Mouse (Mus musculus) heart, postnatal 0 days (tissue): ENCODE data around the gene Pi4k2a. TPM values are rescaled to one million over a fixed set of nuclear protein-coding genes. Genes with fewer than 3 reads are reported as not detected.

Experiments used
- ATAC-seq: fragments of 200-750 bp; cut with Nextera tagmentation; 2 replicates; pipeline ENCODE4 v1.8.0; 2017; ENCODE audit warnings: low read depth, moderate number of reproducible peaks, moderate library complexity; ENCODE audit not compliant: insufficient read depth
- DNase-seq: peaks from one replicate; pipeline ENCODE4 v3.0.0-alpha.2; 2016; ENCODE audit warnings: low spot score
- H3K27ac ChIP-seq: fragments of 300-500 bp; sonication (generic); 2 replicates; pipeline ENCODE4 v1.5.1; 2014; ENCODE audit warnings: low read depth, mild to moderate bottlenecking
- H3K27me3 ChIP-seq: fragments of 300-500 bp; sonication (generic); 2 replicates; pipeline ENCODE4 v1.6.1; 2014; ENCODE audit warnings: low read length, mixed read lengths; ENCODE audit not compliant: control insufficient read depth, insufficient read depth
- H3K36me3 ChIP-seq: fragments of 300-500 bp; sonication (generic); replicated peaks from 2 replicates; pipeline ENCODE4 v1.6.1; 2014; ENCODE audit warnings: low read length, mixed read lengths; ENCODE audit not compliant: control insufficient read depth, insufficient read depth
- H3K4me1 ChIP-seq: fragments of 300-500 bp; sonication (generic); 2 replicates; pipeline ENCODE4 v1.6.1; 2014; ENCODE audit warnings: antibody characterized with exemption; ENCODE audit not compliant: control insufficient read depth, insufficient read depth
- H3K4me2 ChIP-seq: fragments of 300-500 bp; sonication (generic); 2 replicates; pipeline ENCODE4 v1.6.1; 2014; ENCODE audit warnings: low read depth, mild to moderate bottlenecking, low read length, moderate library complexity
- H3K4me3 ChIP-seq: fragments of 300-500 bp; sonication (generic); 2 replicates; pipeline ENCODE4 v1.5.1; 2014; ENCODE audit warnings: low read depth, low read length
- H3K9ac ChIP-seq: fragments of 300-500 bp; sonication (generic); replicated peaks from 2 replicates; pipeline ENCODE4 v1.6.1; 2014; ENCODE audit warnings: low read depth, low read length, mixed read lengths
- H3K9me3 ChIP-seq: fragments of 300-500 bp; sonication (generic); replicated peaks from 2 replicates; pipeline ENCODE4 v1.6.1; 2016; ENCODE audit warnings: low read length; ENCODE audit not compliant: control insufficient read depth
- CTCF ChIP-seq: IDR thresholded peaks from 2 replicates; pipeline ENCODE4 v1.5.1; 2016; ENCODE audit warnings: antibody characterized with exemption, control low read depth, low read depth
- EP300 ChIP-seq: IDR thresholded peaks from 2 replicates; pipeline ENCODE4 v1.6.1; 2016; ENCODE audit warnings: antibody characterized with exemption, low read depth
- WGBS: fragments of 180-500 bp; shearing (Covaris S2); extraction: QIAGEN DNeasy Blood & Tissue Kit; methylation state at CpG from one replicate; pipeline ENCODE4 v1.1.7; 2014; 5-methylcytosine and 5-hydroxymethylcytosine counted together
- polyA plus RNA-seq: library from polyadenylated mRNA; unstranded; fragments of >200 nt; fragmentation: Nextera tagmentation; extraction: Ambion mirVana; gene quantifications from 2 replicates; pipeline ENCODE4 v1.2.1, GENCODE M21; 2015
- total RNA-seq: library from RNA; depleted of rRNA; stranded (reverse); fragments of >200 nt; gene quantifications from 2 replicates; pipeline ENCODE4 v1.2.3, GENCODE M21; 2014; ENCODE audit warnings: low replicate concordance

The Pi4k2a gene
- total and polyA plus RNA-seq, 2 experiments from 2014 or later, result 6.7 to 13.4 TPM

DNA sequence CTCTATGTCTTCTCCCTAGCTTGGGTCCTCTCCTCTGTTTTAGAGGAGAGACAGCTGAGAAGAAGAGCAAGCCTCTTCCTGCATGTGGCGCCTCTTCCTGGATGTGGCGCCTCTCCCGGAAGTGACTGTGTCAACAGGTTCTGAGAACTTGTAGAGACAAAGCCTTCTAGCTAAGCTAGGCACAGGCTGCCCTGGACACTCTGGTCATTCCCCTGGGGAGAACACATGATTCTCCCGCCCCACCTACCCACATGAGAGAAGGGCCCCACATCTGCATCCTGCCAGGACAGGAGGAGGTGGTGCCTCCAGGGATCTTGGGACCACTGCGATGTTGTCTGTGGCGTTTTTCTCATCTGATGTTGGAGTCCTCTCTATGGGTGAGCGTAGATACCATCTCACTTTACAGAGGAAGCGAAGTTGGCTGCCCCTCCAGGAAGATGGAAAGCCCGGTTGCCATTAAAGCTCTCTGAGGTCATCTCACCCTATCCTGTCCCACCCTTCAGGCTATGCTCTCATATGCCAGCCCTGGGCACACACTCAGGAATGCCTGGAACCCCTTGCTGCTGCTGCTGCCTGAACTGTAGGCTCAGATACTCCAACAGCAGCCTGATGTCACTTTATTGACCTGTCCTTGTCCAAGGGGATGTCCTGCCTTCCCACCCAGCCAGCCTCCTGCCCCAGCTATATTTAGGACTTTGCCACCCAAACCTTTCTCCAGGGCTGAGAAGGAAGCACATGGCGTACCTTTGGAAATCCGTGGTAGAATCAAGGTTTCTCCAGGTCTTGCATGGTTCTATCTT, 21.6 kb upstream of the Pi4k2a start:
- Histone ChIP-seq H3K9me3 (no peaks in the 10 kb centered on the region), H3K9ac (no peak overlapping the region), H3K27me3 (no peaks in the 10 kb centered on the region), H3K36me3 (no peaks in the 10 kb centered on the region), H3K4me3 (no peak overlapping the region), H3K4me1 (no peaks in the 10 kb centered on the region), H3K27ac (no peak overlapping the region), H3K4me2 (peak overlapping the region; percentile 14; the same call in 1 of the 2 replicates)
- 63% methylated on average over 11 of the region's 11 CpGs for WGBS
- no peak for DNase-seq
- TF ChIP-seq EP300 (no peak), CTCF (no peak)
- ATAC-seq, result no peak; the same call in 1 of the 2 replicates

DNA sequence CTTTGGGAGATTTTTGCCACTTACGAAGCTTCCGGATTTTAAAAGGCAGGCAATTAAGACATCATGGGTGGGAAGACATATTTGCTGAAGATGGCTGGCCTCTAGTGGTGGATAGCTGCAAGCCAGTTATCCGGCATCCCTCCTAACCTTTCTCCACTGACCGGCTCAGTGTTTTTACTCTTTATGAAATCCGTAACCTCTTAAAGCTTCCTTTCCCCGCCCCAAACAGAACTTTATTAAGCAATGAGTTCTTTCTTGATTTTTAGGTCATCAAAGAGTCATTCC, 21.1 kb upstream of the Pi4k2a start:
- H3K27ac ChIP-seq, result no peak overlapping the region
- TF ChIP-seq EP300 (no peak), CTCF (peak; percentile 63)
- no peak overlapping the region for H3K4me3 ChIP-seq
- ATAC-seq, result no peak
- no peaks in the 10 kb centered on the region for H3K4me1 ChIP-seq
- no peaks in the 10 kb centered on the region for H3K27me3 ChIP-seq
- H3K9ac ChIP-seq, result no peak overlapping the region
- no peaks in the 10 kb centered on the region for H3K9me3 ChIP-seq
- WGBS, result 34% methylated on average over 6 of the region's 6 CpGs
- peak overlapping the region; percentile 14; the same call in 1 of the 2 replicates for H3K4me2 ChIP-seq
- DNase-seq, result peak; percentile 61
- H3K36me3 ChIP-seq, result no peaks in the 10 kb centered on the region

DNA sequence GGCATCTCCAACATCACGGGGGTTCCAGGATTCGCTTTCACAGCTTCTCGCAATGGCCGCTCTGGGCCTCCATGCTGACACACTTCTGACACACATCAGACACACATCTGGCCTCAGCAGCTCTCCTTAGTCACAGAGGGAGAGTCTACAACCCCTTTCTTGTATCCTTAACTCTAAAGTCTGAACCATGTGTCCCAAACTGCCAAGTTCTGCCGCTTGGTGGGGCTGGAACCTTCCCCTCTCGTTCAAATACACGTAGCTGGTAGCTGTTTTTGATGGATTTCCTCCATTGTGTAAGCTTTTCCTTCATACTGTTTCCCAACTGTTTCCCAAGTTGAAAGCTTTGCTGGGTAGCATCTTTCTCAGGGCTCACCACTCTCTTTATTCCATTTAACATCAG, 19.0 kb upstream of the Pi4k2a start:
- 68% methylated on average over 7 of the region's 7 CpGs for WGBS
- H3K27ac ChIP-seq, result no peak overlapping the region
- H3K9ac ChIP-seq, result no peak overlapping the region
- H3K4me2 ChIP-seq, result no peak overlapping the region
- no peaks in the 10 kb centered on the region for H3K4me1 ChIP-seq
- DNase-seq (no peak), ATAC-seq (no peak)
- no peak overlapping the region for H3K4me3 ChIP-seq
- H3K27me3 ChIP-seq, result no peaks in the 10 kb centered on the region
- no peaks in the 10 kb centered on the region for H3K9me3 ChIP-seq
- peak; percentile 32; the same call in 1 of the 2 replicates for TF ChIP-seq CTCF
- TF ChIP-seq EP300, result no peak
- no peaks in the 10 kb centered on the region for H3K36me3 ChIP-seq

DNA sequence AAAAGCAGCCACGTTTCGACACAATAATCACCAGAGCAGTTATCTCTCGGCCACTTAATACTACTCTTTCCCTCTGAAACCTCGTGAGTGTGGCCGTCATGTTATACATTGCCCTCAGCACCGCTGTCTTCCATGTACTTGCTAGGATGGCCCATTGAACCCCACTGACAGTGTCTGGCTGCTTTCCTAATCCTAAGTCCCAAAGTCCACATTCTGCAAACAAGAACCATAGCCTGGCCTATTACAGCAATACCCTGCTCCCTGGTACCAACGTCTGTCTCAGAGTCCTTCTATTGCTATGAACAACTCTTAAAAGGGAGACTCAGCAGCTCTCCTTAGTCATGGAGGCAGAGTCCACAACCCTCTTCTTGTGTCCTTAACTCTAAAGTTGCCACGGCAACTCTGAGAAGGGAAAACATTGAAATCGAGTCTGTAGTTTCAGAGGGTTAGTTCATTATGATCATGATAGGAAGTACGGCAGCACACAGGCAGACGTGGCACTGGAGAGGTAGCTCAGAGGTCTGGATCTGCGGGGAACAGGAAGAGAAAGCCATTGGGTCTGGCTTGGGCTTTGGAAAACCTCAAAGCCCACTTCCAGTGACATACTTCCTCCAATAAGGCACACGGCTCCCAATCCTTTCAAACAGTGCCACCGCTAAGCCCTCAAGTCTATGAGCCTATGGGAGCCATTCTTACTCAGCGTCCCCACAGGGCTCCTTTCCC, 18.2 kb upstream of the Pi4k2a start:
- no peak for DNase-seq
- H3K9me3 ChIP-seq, result no peaks in the 10 kb centered on the region
- ATAC-seq, result no peak
- TF ChIP-seq EP300 (no peak), CTCF (no peak)
- no peak overlapping the region for H3K27ac ChIP-seq
- no peak overlapping the region for H3K4me3 ChIP-seq
- H3K27me3 ChIP-seq, result no peaks in the 10 kb centered on the region
- H3K36me3 ChIP-seq, result no peaks in the 10 kb centered on the region
- no peak overlapping the region for H3K9ac ChIP-seq
- no peak overlapping the region for H3K4me2 ChIP-seq
- H3K4me1 ChIP-seq, result no peaks in the 10 kb centered on the region
- WGBS, result 65% methylated on average over 15 of the region's 15 CpGs

DNA sequence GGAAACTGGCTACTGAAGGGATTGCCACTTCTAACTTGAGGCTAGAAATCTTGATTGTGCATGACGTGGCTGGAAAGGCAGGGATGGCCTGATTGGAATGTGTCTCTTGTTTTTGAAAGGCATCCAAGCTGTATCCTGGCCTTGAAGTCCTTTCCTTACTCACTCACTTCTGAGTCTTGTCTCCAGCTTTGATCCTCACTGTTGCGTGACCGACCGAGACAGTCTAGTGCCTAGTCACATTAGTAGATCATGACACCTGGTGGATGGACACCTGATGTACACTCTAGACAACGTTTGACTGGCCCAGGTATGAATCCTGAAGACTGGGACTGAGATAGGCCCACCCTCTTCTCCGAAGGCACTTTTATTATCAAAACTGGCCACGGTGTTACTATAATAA, 17.5 kb upstream of the Pi4k2a start:
- TF ChIP-seq CTCF, result no peak
- TF ChIP-seq EP300, result no peak
- no peaks in the 10 kb centered on the region for H3K27me3 ChIP-seq
- H3K9me3 ChIP-seq, result no peaks in the 10 kb centered on the region
- DNase-seq (no peak), ATAC-seq (no peak)
- H3K27ac ChIP-seq, result no peak overlapping the region
- H3K4me1 ChIP-seq, result no peaks in the 10 kb centered on the region
- no peak overlapping the region for H3K4me2 ChIP-seq
- 63% methylated on average over 7 of the region's 7 CpGs for WGBS
- H3K36me3 ChIP-seq, result no peaks in the 10 kb centered on the region
- no peak overlapping the region; the same call in 1 of the 2 replicates for H3K9ac ChIP-seq
- no peak overlapping the region for H3K4me3 ChIP-seq
